Mouse (Mus musculus) left cerebral cortex, postnatal 25 days (tissue): ENCODE results near the gene Ace. TPM values are rescaled to one million over a fixed set of nuclear protein-coding genes. Genes with fewer than 3 reads are reported as not detected.
A peak's percentile ranks its signal among the peaks of the same experiment; 100 is the strongest.

Experiments
- DNase-seq, 2 experiments: peaks; one replicate each; pipeline ENCODE4 v3.0.0; 2022; ENCODE audit warnings: low spot score in 2 of 2, mixed read lengths in 1 of 2
- intact Hi-C: fragments of 180-260 bp; cut with DNase I; formaldehyde crosslinking; loops from one replicate; pipeline ENCODE4 v1.15.1; 2025
- total RNA-seq, 2 experiments: library from RNA; stranded (reverse); gene quantifications; 2 replicates each; pipeline ENCODE4 v1.2.3; 2021

The Ace gene
- total RNA-seq, 2 experiments from 2014 or later = 10.9 to 12.2 TPM

DNA sequence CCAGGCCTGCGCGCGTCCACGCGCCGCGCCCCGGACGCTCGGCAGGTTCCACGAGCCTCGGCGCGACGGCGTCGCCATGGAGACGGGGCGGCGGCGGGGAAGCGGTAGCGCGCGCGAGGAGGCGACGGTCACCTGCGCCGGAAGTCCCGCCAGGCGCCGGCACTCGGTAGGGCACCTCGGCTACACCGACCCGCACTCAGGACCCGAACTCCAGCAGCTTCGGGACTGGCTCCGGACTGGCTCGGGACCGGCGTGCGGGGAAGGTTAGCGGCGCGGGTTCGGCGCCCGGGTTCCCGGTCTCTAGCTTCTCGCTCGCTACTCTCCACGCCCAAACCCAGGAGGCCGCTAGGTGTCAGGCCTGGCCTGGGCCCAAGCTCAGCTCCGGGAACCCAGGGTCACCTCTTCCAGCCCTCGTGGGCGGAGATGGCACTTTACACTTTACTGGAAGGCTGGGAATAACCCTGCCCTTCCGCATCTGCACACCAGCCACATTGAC lies 23.6 kb upstream of the Ace start:
- DNase-seq = peak; percentile 76 to 83
- intact Hi-C loops = loop anchor here (5.0 kb wide), 1 partner anchor 78 kb away; no protein-coding TSS in a partner anchor

DNA sequence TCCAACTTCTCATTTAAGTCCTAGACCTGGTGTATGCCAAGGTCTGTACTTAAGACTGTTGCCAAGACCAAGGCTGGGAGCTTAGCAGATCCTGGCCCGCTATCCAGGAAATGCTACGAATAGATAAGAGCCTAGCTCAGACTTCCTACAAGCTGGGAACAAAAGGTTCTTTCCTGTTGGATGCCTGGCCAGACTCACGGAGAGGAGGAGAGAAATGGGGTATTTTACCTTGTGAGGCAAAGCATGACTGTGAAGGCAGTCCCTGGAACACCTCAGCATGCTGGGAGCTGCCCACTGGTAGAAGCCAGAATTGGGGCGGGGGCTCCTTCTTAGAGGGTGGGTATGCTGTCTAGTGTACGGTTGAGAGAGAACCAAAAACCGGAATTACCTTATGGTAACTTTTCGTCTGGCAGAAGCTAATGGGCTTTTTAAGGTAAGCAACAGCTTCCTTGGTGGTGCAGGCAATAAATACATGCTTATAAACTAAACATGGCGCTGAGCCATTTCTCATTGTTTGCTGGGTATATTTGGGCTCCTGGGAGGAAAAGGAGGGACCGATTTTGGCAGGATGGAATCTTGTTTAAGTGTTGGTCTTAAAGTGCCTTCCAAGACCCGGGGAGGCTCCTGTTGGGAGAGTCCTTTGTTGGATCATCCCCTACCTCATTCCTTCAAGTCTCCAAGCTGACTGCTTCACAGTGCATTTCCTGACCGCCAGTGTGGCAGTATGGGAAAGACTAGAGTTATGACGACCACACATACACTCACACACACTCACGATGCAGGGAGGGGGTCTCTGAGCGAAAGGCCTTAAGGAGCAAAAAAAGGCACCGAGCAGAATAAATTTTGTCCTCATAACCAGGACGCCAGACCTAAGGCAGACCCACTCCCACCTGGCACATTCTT lies 22.7 kb upstream of the Ace start:
- intact Hi-C loops = loop anchor here (5.0 kb wide), 1 partner anchor 77 kb away; no protein-coding TSS in a partner anchor
- no peak for DNase-seq

GRCm38 (mm10) chr11:105946694-105947154 lies 21.0 kb upstream of the Ace start:
- DNase-seq = no peak
- intact Hi-C loops = no loop called here

DNA sequence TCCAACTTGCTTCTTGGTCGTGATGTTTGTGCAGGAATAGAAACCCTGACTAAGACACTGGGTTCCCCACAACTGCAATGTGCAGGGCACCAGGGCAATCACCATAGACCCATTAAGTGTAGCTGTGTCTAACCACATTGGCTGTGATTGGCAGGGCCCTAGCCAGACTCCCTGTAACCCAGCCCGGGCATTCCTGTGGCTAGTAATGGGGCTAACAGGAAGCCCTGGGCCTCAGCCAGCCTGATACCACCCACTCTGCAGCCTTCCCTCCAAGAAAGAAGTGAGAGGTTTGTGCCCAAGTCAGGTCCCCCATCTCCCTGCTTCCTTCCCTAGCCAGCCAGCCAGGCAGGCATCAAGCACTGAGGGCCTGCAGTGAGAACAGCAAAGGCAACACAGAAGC lies 19.5 kb upstream of the Ace start:
- no peak for DNase-seq
- intact Hi-C loops = no loop called here

- intact Hi-C loops = no loop called here
- DNase-seq = no peak
These were observed 17.2 kb upstream of the Ace start for GRCm38 (mm10) chr11:105950519-105950918.

DNA sequence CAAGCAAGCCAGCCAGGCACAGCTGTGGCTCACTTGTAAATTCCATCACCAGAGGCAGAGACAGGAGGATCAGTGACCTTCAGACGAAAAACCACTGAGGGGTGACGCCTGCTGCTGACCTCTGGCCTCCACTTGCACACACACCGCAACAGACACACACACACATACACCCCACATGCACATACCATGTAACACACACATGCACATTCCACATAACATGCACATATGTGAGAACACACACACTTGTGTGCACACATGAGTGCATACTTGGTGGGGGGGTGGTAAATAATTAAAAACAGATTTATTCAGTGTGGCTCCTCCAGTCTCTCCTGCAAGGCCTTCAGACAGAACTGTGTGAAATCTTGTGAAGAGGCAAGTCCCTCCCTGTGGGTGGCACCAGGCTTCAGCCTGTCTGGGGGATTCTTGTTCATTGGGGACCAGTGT lies 16.1 kb upstream of the Ace start:
- intact Hi-C loops = no loop called here
- no peak for DNase-seq

DNA sequence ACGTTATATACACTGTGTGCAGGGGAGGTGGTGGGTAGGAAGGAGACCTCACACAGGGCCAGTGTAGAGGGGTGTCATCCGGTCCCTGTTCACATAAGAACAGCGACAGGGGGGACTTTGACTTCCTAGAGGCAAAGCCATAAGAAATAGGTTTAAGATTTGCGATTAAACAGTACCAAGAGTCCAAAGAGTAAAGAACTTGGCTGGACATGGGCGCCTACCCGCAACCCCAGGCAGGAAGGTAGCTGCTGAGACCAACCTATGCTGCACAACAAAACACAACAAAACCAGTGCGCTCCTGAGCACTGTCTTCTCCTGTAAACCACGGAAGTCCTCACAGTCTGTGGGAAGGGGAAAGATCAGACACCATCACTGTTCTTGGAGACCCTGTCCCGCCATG lies 15.6 kb upstream of the Ace start:
- no peak for DNase-seq
- intact Hi-C loops = no loop called here

- intact Hi-C loops = no loop called here
- DNase-seq = no peak
These were observed 14.8 kb upstream of the Ace start, which contains the start of gene Cyb561 for GRCm38 (mm10) chr11:105952911-105953386. TSS of gene Cyb561 (minus strand) at chr11:105953336.

DNA sequence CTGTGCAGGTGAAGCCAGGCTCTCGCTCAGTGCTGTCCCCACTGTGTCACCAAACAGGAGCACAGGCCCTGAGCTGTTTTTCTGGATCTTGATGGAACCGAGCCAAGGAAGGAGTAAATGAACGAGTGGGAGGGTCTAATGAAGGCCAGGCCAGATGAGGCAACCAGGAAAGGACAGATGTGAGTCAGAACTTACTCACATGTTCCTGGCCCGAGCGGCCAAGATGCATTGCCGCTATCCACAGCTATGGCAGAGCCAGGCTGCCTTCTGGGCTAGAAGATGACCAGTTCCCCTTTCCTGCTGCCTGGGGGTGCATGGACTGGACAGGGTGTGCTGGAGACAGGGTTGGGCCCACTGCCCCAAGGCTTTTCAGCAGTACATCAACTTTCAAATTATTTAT lies 14.3 kb upstream of the Ace start:
- DNase-seq = no peak
- intact Hi-C loops = no loop called here

DNA sequence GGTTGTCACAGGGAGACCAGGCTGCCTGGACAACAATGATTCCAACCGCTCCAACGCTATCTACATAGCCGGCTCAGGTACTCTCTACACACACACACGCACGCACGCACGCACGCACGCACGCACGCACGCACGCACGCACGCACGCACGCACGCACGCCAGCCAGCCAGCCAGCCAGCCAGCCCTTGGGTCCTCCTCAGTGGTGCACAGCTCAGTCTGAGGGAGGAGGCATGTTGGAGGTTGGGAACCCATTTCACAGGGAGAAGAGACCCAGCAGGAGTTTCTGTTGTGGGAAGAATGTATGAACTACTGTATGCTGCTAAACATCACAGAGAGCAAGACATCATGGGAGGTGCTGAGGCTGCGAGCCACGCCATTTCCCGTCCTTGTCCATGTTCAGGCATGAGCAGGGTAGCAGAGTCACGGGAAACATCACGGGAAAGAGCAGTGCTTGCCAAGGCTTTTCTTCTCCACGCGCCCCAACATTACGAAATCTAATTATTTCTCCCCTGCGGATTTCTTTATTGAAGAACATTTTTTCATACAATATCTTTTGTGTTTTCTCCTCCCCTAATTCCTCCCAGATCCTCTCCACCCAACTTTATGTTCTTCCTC lies 11.8 kb upstream of the Ace start:
- DNase-seq = no peak
- intact Hi-C loops = no loop called here

- intact Hi-C loops = no loop called here
- no peak for DNase-seq
These were observed 10.2 kb upstream of the Ace start for GRCm38 (mm10) chr11:105957501-105957900.

DNA sequence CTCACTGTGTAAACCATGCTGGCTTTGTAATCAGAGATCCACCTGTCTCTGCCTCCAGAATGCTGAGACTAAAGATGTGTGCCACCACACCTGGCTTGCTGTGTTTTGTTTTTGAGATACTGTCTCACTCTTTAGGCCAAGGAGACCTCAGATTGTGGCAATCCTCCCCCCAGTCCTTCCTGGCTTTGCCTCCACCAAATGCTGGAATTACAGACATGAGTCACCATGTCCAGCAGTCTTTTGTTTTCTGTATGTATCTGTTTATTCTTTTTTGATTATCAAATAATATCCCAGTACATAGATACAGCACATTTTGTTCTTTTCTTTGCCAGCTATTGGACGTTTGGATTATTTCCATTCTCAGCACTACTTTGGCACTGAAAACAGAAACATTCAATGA lies 9.2 kb upstream of the Ace start:
- intact Hi-C loops = no loop called here
- DNase-seq = no peak

DNA sequence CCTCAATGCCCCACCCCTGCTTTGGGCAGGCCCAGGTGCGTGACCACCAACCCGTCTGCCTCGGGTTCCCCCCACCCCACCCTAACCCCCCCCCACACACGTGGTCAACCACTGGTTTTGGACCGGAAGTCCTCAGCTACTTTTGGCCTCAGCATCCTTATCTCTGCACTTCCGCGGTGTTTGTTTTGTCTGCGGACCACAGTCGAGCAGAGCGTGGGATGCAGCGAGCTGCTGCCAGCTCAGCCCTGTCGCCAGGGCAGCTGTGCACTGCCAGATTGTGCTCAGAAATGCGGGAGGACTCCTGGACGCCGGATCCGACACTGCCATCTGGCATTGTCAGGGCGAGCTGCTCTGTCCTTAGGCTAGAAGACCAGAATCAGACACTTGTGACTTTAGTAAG lies 8.4 kb upstream of the Ace start:
- DNase-seq = peak; percentile 39 to 70
- intact Hi-C loops = no loop called here

- no peak for DNase-seq
- intact Hi-C loops = no loop called here
These were observed 3.1 kb upstream of the Ace start for GRCm38 (mm10) chr11:105964691-105965090.

GRCm38 (mm10) chr11:105966288-105966687 lies 1.5 kb upstream of the Ace start:
- intact Hi-C loops = no loop called here

GRCm38 (mm10) chr11:105968948-105969347 lies 1.2 kb downstream of the Ace start:
- intact Hi-C loops = loop anchor here (2.0 kb wide), 1 partner anchor 42 kb away; no protein-coding TSS in a partner anchor
- DNase-seq = no peak

More at GRCm38 (mm10) chr11:105966288-105966687, 1.5 kb upstream of the Ace start:
- DNase-seq = no peak

- intact Hi-C loops = loop anchor here (2.0 kb wide), 1 partner anchor 43 kb away; no protein-coding TSS in a partner anchor
- DNase-seq = no peak
These were observed 1.8 kb downstream of the Ace start for GRCm38 (mm10) chr11:105969516-105969915.

GRCm38 (mm10) chr11:105974593-105974992 lies 6.8 kb downstream of the Ace start:
- no peak for DNase-seq
- intact Hi-C loops = no loop called here

DNA sequence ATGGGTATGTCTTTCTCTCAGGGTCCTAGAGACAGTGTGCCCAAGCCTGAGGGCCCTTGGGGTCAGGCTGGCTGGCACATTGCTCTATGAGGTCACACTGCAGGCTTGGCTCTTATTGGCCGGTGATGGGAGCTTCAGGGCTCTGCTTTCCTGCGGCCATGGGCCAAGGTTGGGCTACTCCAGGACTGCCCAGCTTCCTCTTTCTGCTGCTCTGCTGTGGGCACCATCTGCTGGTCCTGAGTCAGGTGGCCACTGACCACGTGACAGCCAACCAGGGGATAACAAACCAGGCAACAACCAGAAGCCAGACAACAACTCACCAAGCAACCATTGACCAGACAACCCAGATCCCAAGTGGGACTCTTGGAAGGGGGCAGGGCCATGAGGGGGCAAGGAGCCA lies 7.3 kb downstream of the Ace start:
- no peak for DNase-seq
- intact Hi-C loops = no loop called here

GRCm38 (mm10) chr11:105975636-105976035 lies 7.9 kb downstream of the Ace start:
- no peak for DNase-seq
- intact Hi-C loops = no loop called here
